Mouse (Mus musculus): ENCODE measurements around the gene Xpr1.

GRCm38 (mm10) chr1:155232385-155232784, 184.8 kb downstream of the Xpr1 start:
- TF ChIP-seq CTCF (IDR thresholded peaks at IDR 0.05; ENCODE audit: low read depth) (no peak), EP300 (IDR thresholded peaks at IDR 0.05; ENCODE audit: low read depth) (no peak)

Data from liver, embryonic 14.5 days (tissue).